Mouse (Mus musculus) testis, adult 2 months (tissue): ENCODE data around the gene Xpc. TPM values are rescaled to one million over a fixed set of nuclear protein-coding genes. Genes with fewer than 3 reads are reported as not detected.

Source experiments
- H3K27ac ChIP-seq: fragments of 200-500 bp; 2 replicates; pipeline ENCODE4 v1.5.1; 2012; ENCODE audit warnings: low read depth, low read length; ENCODE audit not compliant: control insufficient read depth, insufficient read depth
- H3K27me3 ChIP-seq: fragments of 200-500 bp; 2 replicates; pipeline ENCODE4 v1.6.1; 2012; ENCODE audit warnings: mild to moderate bottlenecking, low read length, moderate library complexity; ENCODE audit not compliant: control insufficient read depth, insufficient read depth
- H3K36me3 ChIP-seq: fragments of 200-500 bp; 2 replicates; pipeline ENCODE4 v1.6.1; 2012; ENCODE audit warnings: mild to moderate bottlenecking, low read length; ENCODE audit not compliant: control insufficient read depth, insufficient read depth
- H3K4me1 ChIP-seq: fragments of 200-500 bp; 2 replicates; pipeline ENCODE4 v1.6.1; 2012; ENCODE audit warnings: low read length; ENCODE audit not compliant: control insufficient read depth, insufficient read depth
- H3K4me3 ChIP-seq: fragments of 200-500 bp; 2 replicates; pipeline ENCODE4 v1.5.1; 2012; ENCODE audit warnings: low read depth, mild to moderate bottlenecking, low read length, moderate library complexity, mixed read lengths; ENCODE audit not compliant: control insufficient read depth
- CTCF ChIP-seq: fragments of 200-500 bp; IDR thresholded peaks from 2 replicates; pipeline ENCODE4 v1.5.1; 2012; ENCODE audit warnings: low read depth, mild to moderate bottlenecking, inconsistent platforms, low read length, moderate library complexity; ENCODE audit not compliant: control insufficient read depth, insufficient read depth, insufficient replicate concordance
- POLR2A ChIP-seq: fragments of 200-500 bp; IDR thresholded peaks from 2 replicates; pipeline ENCODE4 v1.6.1; 2012; ENCODE audit warnings: low read depth, mild to moderate bottlenecking, inconsistent platforms, low read length, moderate library complexity; ENCODE audit not compliant: control insufficient read depth
- polyA plus RNA-seq: library from polyadenylated mRNA; depleted of rRNA; stranded (reverse); fragments of >200 nt; gene quantifications from 2 replicates; pipeline ENCODE4 v1.2.3, GENCODE M21; 2012

Xpc gene
- polyA plus RNA-seq, 1 experiment = 3.4 TPM

DNA sequence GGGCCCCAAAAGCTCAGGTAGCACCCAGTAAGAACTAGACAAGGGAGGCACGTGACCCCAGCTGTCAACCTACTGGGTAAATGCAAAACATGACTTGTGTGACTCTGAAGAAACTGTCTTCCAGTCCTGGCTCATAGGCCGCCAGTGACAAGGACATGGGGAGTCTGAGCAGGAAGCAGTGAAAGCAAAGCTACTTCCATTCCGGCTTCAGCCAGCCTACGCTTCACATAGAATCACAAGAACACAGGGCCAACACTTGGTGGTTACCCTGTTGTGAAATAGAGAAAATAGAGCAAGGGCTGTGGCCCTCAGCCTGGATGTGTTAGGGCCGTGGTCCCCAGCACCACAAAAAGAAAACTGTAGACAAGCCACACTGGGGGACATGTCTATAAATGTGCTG is 7.1 kb upstream of the Xpc start:
- H3K27ac ChIP-seq = no peak overlapping the region
- no peaks in the 10 kb centered on the region for H3K4me1 ChIP-seq
- H3K36me3 ChIP-seq = no peaks in the 10 kb centered on the region; the same call in none of the 2 replicates
- TF ChIP-seq POLR2A = no peak
- TF ChIP-seq CTCF = no peak
- H3K27me3 ChIP-seq = no peaks in the 10 kb centered on the region
- no peak overlapping the region for H3K4me3 ChIP-seq

DNA sequence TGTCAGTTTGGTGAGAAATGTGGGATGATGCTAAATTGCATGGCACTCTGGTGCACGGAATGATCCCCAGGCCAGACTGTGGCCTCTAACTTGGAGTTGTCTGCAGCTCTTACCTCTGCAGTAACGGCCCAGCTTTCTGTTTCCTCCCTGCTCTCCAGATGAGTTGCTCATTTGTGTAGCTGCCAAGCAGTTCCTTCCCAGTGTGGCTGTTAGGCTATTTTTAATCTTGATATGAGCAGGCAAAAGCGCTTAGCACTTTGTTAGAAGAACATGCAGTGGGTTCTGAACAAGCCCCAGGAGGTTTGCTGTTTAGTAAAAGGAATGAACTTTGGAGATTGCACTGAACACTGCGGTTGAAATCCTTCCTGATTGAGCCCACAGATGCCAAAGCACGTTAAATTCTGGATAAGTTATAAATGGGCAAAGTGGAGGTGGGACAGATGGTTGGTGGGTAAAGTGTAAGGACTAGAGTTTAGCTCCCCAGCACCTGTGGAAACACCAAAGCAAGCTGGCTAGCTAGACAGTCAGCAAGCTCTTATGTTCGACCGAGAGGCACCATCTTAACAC is 2.8 kb upstream of the Xpc start:
- Histone ChIP-seq H3K4me3 (no peak overlapping the region), H3K27me3 (no peaks in the 10 kb centered on the region), H3K27ac (no peak overlapping the region), H3K4me1 (no peaks in the 10 kb centered on the region; the same call in none of the 2 replicates), H3K36me3 (peaks cover 1% of the 10 kb centered on the region)
- no peak for TF ChIP-seq POLR2A
- no peak for TF ChIP-seq CTCF

DNA sequence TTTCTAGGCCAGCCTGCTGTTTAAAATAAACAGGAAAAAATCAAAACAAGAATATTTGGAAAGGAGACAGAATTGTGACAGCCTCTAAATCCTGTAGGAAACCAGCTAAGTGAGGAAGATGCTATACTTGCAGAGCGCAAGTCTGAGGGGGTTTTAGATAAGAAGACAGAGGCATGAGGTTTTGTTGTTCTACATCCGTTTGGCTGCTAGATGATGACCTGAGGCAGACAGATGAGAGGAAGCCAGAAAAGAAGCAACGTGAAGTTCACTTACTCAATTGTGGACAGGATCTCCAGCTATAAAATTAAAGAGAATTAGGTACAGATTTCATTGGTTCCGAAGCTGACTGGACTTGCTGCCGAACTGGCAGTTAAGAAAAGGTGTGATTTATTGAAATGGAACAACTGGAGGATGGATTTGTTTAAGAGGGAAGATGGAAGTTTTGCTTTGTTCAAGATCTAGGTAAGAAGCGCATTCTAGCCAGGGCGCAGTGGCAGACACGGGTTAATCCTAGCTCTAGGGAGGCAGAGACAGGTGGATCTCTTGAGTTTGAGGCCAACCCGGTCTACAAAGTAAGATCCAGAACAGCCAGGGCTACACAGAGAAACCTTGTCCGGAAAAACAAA is 838 bp downstream of the Xpc start:
- Histone ChIP-seq H3K27ac (no peak overlapping the region; the same call in 1 of the 2 replicates), H3K4me3 (peak overlapping the region; percentile 98), H3K36me3 (peaks cover 1% of the 10 kb centered on the region), H3K27me3 (no peaks in the 10 kb centered on the region), H3K4me1 (no peaks in the 10 kb centered on the region; the same call in none of the 2 replicates)
- TF ChIP-seq CTCF (no peak), POLR2A (no peak)

DNA sequence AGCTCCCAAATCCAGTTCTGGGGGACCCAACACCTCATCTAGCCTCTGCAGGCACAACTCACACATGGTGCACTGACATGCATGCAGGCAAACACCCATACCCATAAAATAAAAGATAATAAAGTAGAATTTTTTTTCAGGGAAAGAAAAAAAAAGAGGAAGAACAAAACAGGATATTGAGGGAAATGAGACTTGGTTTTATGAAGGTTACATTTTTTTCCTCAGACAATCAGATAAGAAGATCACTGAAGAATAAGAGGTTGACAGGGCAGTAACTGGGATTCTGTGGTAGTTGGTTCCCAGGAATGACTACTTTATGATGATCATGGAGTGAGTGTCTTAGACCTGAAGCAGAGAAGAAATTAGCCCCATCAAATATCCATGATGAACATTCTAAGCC is 1.6 kb downstream of the Xpc start:
- no peak overlapping the region for H3K4me3 ChIP-seq
- H3K4me1 ChIP-seq = no peaks in the 10 kb centered on the region; the same call in none of the 2 replicates
- no peak overlapping the region for H3K27ac ChIP-seq
- TF ChIP-seq CTCF (no peak), POLR2A (no peak)
- no peaks in the 10 kb centered on the region for H3K27me3 ChIP-seq
- H3K36me3 ChIP-seq = peaks cover 1% of the 10 kb centered on the region

DNA sequence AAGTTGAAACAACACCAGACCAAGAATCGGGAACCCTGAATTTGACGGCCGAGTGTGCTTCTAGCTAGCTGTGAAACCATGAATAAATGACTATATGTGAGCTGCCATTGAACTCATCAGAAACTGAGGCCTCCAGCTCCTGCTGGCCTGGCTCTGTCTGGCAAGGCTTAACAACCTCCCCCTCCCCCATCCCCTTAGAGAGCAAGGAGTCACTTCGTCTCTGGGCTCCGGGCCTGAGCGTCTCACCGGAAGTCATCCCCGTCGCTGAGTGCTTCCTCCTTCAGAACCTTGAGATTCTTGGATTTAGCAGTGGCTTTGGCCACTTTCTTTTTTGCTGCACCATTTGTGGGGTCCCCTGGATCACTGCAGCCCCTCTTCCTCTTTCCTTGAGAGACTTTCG is 5.5 kb downstream of the Xpc start:
- H3K27ac ChIP-seq = no peak overlapping the region
- no peak for TF ChIP-seq POLR2A
- no peak overlapping the region for H3K4me3 ChIP-seq
- no peaks in the 10 kb centered on the region for H3K27me3 ChIP-seq
- H3K36me3 ChIP-seq = no peaks in the 10 kb centered on the region; the same call in 1 of the 2 replicates
- H3K4me1 ChIP-seq = no peaks in the 10 kb centered on the region; the same call in none of the 2 replicates

DNA sequence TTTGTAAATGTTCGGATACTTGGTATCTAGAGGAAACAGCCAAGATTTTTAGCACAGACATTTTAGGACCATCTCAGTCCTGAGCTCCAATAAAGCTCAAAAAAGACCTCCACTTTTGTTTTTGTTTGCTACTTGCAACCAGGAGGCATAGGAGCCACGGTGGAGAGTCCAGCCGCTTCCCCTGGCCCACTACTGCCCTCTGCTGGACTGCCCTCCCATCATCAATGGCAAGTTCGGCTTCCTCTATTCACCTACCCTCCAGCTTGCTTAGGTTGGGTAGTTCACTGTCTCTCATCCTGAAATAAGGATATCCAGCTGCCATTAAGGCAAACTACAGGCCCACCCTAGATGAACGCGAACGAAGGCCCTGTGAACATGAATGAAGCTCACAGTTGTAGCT is 6.4 kb downstream of the Xpc start:
- Histone ChIP-seq H3K27ac (no peak overlapping the region), H3K27me3 (no peaks in the 10 kb centered on the region), H3K4me3 (no peak overlapping the region), H3K36me3 (no peaks in the 10 kb centered on the region; the same call in 1 of the 2 replicates), H3K4me1 (no peaks in the 10 kb centered on the region)
- TF ChIP-seq POLR2A (no peak), CTCF (peak; percentile 78; the same call in 1 of the 2 replicates)

DNA sequence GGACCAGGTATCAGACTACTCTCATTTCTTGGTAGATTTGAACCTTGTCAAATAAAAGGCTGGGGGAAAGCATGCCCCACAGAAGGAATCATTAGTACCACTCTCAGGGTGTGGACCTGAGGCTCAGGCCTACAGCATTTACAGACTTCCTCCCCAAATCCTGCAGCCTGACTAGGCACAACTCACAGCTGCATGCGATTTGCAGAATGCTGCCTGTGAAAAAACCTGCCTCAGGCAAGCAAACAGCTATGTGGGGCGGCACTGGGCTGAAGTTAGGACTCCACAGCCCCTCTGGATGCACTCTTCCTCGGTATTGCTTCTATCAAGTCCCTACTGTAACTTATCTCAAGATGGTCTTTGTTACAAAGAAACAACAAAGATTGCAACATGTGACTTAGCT is 7.6 kb downstream of the Xpc start:
- Histone ChIP-seq H3K4me3 (no peak overlapping the region), H3K27me3 (no peaks in the 10 kb centered on the region), H3K36me3 (no peaks in the 10 kb centered on the region; the same call in 1 of the 2 replicates), H3K4me1 (no peaks in the 10 kb centered on the region), H3K27ac (no peak overlapping the region)
- TF ChIP-seq POLR2A (no peak), CTCF (no peak)
